18 mouse cellular contexts compared by ENCODE assay signal in the genomic region with DNA sequence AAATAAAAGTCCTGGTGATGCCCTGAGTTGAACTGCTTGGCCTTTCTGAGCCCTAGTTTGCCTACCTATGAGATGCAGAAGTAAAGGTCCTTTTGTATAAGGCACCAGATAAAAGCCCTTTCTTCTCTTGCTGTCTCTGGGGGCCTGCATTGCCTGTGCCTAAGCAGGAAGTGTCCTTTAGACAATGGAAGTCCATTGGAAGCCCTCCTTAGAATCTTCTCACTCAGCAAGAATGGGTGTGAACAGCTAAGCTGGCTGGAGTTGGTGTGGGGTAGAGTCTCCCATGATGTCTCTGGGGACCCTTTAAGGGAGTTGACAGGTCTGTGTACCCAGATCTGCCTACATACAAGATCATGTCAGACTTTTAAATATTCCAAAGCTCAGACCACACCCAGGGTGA. TPM values are rescaled to one million over a fixed set of nuclear protein-coding genes. Genes with fewer than 3 reads are reported as not detected.
DNase-seq lines count a peak whose midpoint lies in the region; ATAC-seq and TF ChIP-seq lines count a peak whose summit lies in the region.
"Had no signal": no experiment of that assay in that cellular context is flagged by ENCODE, and none has a peak within 500 bp of the region (broad histone marks: within the 10 kb centered on the region; RNA-seq: fewer than 3 reads in every experiment).

No protein-coding gene starts in this region.

- H3K4me2 ChIP-seq in hindbrain, embryonic 16.5 days (ENCODE audit: low read length) = no peak overlapping the region
- H3K4me2 ChIP-seq: embryonic facial prominence, embryonic 13.5 days; kidney, embryonic 15.5 days had no signal

- no peak overlapping the region for H3K4me3 ChIP-seq in layer of hippocampus, adult 2 months
- no peak overlapping the region for H3K4me3 ChIP-seq in hindbrain, embryonic 10.5 days
- H3K4me3 ChIP-seq in hindbrain, embryonic 16.5 days (ENCODE audit: low read length) = no peak overlapping the region
- H3K4me3 ChIP-seq: embryonic facial prominence, embryonic 13.5 days; erythroblast, embryonic 14.5 days; kidney, embryonic 15.5 days; limb, embryonic 10.5 days had no signal

- H3K4me1 ChIP-seq in hindbrain, embryonic 10.5 days (replicated peaks) = peaks cover 36% of the 10 kb centered on the region
- peaks cover 15% of the 10 kb centered on the region for H3K4me1 ChIP-seq in hindbrain, embryonic 16.5 days (ENCODE audit: control insufficient read depth, insufficient read depth, low read depth, low read length)
- H3K4me1 ChIP-seq: limb, embryonic 10.5 days had no signal

- H3K9me3 ChIP-seq in hindbrain, embryonic 10.5 days = no peaks in the 10 kb centered on the region
- H3K9me3 ChIP-seq in hindbrain, embryonic 16.5 days (ENCODE audit: control insufficient read depth, low read length) = no peaks in the 10 kb centered on the region
- H3K9me3 ChIP-seq: embryonic facial prominence, embryonic 13.5 days; kidney, embryonic 15.5 days; limb, embryonic 10.5 days had no signal

- peaks cover 25% of the 10 kb centered on the region for H3K36me3 ChIP-seq in hindbrain, embryonic 10.5 days
- no peaks in the 10 kb centered on the region for H3K36me3 ChIP-seq in hindbrain, embryonic 16.5 days (ENCODE audit: control insufficient read depth, insufficient read depth, low read length)

- ATAC-seq in hindbrain, embryonic 16.5 days = 0 out of 2 replicates have a peak, but pooled peaks have one; percentile 7
- ATAC-seq: midbrain, embryonic 16.5 days had no signal

- no peaks in the 10 kb centered on the region for H3K27me3 ChIP-seq in hindbrain, embryonic 10.5 days (ENCODE audit: insufficient read depth, poor library complexity, severe bottlenecking)
- H3K27me3 ChIP-seq in hindbrain, embryonic 16.5 days (replicated peaks; ENCODE audit: control insufficient read depth, insufficient read depth, low read length) = no peaks in the 10 kb centered on the region
- H3K27me3 ChIP-seq: embryonic facial prominence, embryonic 13.5 days; kidney, embryonic 15.5 days had no signal

- no peak overlapping the region for H3K9ac ChIP-seq in hindbrain, embryonic 16.5 days (ENCODE audit: low read depth, low read length)
- H3K9ac ChIP-seq: embryonic facial prominence, embryonic 13.5 days; kidney, embryonic 15.5 days had no signal

- H3K27ac ChIP-seq in layer of hippocampus, adult 2 months = peak overlapping the region; percentile 83
- peak overlapping the region; percentile 63; the same call in 1 of the 2 replicates for H3K27ac ChIP-seq in hindbrain, embryonic 10.5 days
- H3K27ac ChIP-seq in hindbrain, embryonic 16.5 days (ENCODE audit: low read depth, low read length) = no peak overlapping the region
- H3K27ac ChIP-seq: embryonic facial prominence, embryonic 13.5 days; kidney, embryonic 15.5 days; limb, embryonic 10.5 days had no signal

- peak; percentile 32 to 38 for DNase-seq in heart, adult 18-20 months
- no peak for DNase-seq in heart, postnatal 4 days
- DNase-seq in layer of hippocampus, adult 2 months (ENCODE audit: low spot score in 2 of 2) = no peak
- no peak for DNase-seq in layer of hippocampus, adult 11-12 months (ENCODE audit: low spot score)
- no peak for DNase-seq in hindbrain, embryonic 10.5 days (ENCODE audit: low spot score)
- DNase-seq in liver = no peak
- no peak for DNase-seq in T-cell, adult 2 months (ENCODE audit: low spot score)
- DNase-seq: adrenal gland, adult 8-10 months; kidney, adult 11 months; kidney, postnatal 4 days; lung, postnatal 4 days; right cerebral cortex, postnatal 14 days had no signal

- TF ChIP-seq CTCF in layer of hippocampus, adult 2 months (conservative IDR thresholded peaks at IDR 0.05) = no peak

RNA-seq across cellular contexts. Expression of a gene that starts 12.0 kb away (rescaled TPM):
- total RNA-seq in heart, adult 18-20 months (2021) = 10 to 100 TPM; 67.3 to 73.9 TPM
- 10 to 100 TPM; 80.9 to 84.3 TPM for total RNA-seq in heart, postnatal 4 days (2021)
- total RNA-seq in layer of hippocampus, adult 2 months (2021) = 10 to 100 TPM; 55.2 to 55.3 TPM
- 31.8 and 32.0 TPM in 2 replicates for polyA plus RNA-seq in hindbrain, embryonic 10.5 days (2016; fragmentation: Nextera tagmentation; extraction: Ambion mirVana)
- polyA plus RNA-seq in hindbrain, embryonic 16.5 days (2015; fragmentation: Nextera tagmentation; extraction: Ambion mirVana) = 25.3 and 30.5 TPM in 2 replicates

RNA-seq across cellular contexts. Expression of a gene that starts 33.3 kb away (rescaled TPM):
- total RNA-seq in heart, adult 18-20 months (2021) = 1 to 10 TPM; 1.2 to 2.4 TPM
- total RNA-seq in heart, postnatal 4 days (2021) = under 1 TPM; 0.27 to 0.55 TPM
- 1 to 10 TPM; 5.6 to 7.1 TPM for total RNA-seq in layer of hippocampus, adult 2 months (2021)
- polyA plus RNA-seq in hindbrain, embryonic 10.5 days (2016; fragmentation: Nextera tagmentation; extraction: Ambion mirVana) = 0.98 TPM in 2 replicates
- polyA plus RNA-seq in hindbrain, embryonic 16.5 days (2015; fragmentation: Nextera tagmentation; extraction: Ambion mirVana) = 1.6 TPM in 2 replicates

Comparison
In these comparisons a context has a peak if more than half of its experiments do, and no peak if none do; other contexts are left out.
1. DNase-seq: peak in heart, adult 18-20 months (2 of 2); none in heart, postnatal 4 days (single experiment), layer of hippocampus, adult 2 months (0 of 2), layer of hippocampus, adult 11-12 months (single experiment), hindbrain, embryonic 10.5 days (single experiment), liver (single experiment) and T-cell, adult 2 months (single experiment).